In the genomic region with DNA sequence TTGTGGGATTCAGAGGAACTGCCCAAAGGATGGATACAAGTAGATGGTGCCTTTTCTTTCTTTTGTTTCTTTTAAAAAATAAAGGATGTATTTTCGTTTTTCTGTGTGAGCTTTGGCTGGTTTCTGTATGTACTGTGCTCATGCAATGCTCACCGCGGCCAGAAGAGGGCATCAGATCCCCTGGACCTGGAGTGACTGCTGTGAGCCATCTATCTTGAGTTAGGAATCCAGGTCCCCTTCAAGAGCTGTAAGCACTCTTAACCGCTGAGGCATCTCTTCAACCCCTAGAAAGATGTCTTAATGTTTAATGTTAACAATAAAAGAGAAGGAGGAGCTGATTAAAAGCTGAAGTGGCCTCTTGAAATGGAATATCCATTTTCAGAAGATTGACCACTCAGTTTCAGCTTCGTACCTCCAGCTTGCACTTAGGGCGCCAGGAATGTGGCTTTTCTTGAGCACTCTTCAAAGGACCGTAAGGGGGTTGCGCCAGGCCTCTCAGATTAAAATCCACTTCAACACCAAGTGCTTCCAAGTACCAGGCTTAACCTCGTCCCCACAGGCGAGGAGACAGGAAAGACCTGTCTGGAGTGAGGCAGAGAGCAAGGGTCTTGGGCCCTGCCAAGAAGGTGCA, we compare ENCODE assay signal across 8 mouse cellular contexts. TPM values are rescaled to one million over a fixed set of nuclear protein-coding genes. Genes with fewer than 3 reads are reported as not detected.
DNase-seq lines count a peak whose midpoint lies in the region; ATAC-seq lines count a peak whose summit lies in the region.

No protein-coding gene starts in this region.

- no peaks in the 10 kb centered on the region for H3K9me3 ChIP-seq in lung, embryonic 16.5 days (ENCODE audit: control insufficient read depth, low read length)

- H3K4me1 ChIP-seq in lung, embryonic 16.5 days (replicated peaks; ENCODE audit: control insufficient read depth, insufficient read depth, low read length), result peaks cover 37% of the 10 kb centered on the region

- H3K27ac ChIP-seq in lung, embryonic 16.5 days (ENCODE audit: low read length), result peak overlapping the region; percentile 89

- intact Hi-C loops in gastrocnemius, postnatal 14 days (cut with DNase I; ENCODE audit: low total_unique reads), result loop anchor here (5.0 to 10.0 kb wide), 2 partner anchors 91 to 359 kb away; no protein-coding TSS in a partner anchor

- peak; percentile 91 for ATAC-seq in lung, embryonic 16.5 days (ENCODE audit: low read depth)

- H3K4me2 ChIP-seq in lung, embryonic 16.5 days (ENCODE audit: low read depth, low read length), result no peak overlapping the region

- H3K36me3 ChIP-seq in lung, embryonic 16.5 days (ENCODE audit: control insufficient read depth, insufficient read depth, low read length), result no peaks in the 10 kb centered on the region

- H3K9ac ChIP-seq in lung, embryonic 16.5 days (ENCODE audit: low read length), result no peak overlapping the region

- DNase-seq in CD4-positive, CD25-positive, alpha-beta regulatory T cell, adult 2 months (ENCODE audit: low read depth, low spot score), result peak; percentile 88
- peak; percentile 72 for DNase-seq in Muller cell, postnatal 12 days (ENCODE audit: inconsistent ontology term)
- DNase-seq in cerebellum, postnatal 25 days, result peak; percentile 84 to 90
- DNase-seq in gastrocnemius, postnatal 14 days, result peak; percentile 83
- peak; percentile 69 to 91 for DNase-seq in layer of hippocampus, adult 18-20 months (ENCODE audit: low spot score in 2 of 2)
- peak; percentile 84 to 88 for DNase-seq in right cerebral cortex, postnatal 10 days (ENCODE audit: low spot score in 2 of 2)
- peak; percentile 72 for DNase-seq in yolk sac, embryonic 10.5 days (ENCODE audit: low spot score)

- H3K27me3 ChIP-seq in lung, embryonic 16.5 days (ENCODE audit: control insufficient read depth, insufficient read depth, low read depth, low read length), result no peaks in the 10 kb centered on the region

- H3K4me3 ChIP-seq in lung, embryonic 16.5 days (ENCODE audit: low read length), result no peak overlapping the region

- WGBS in lung, embryonic 16.5 days, result 26% methylated on average over 10 of the region's 10 CpGs

RNA-seq across cellular contexts. Expression of a gene that starts 5.9 kb away (rescaled TPM):
- total RNA-seq in gastrocnemius, postnatal 14 days (2021), result 10 to 100 TPM in 1 of 2 experiments, 1 to 10 TPM in 1; 6.8 to 13.3 TPM
- 1 to 10 TPM; 2.2 to 3.3 TPM for total RNA-seq in layer of hippocampus, adult 18-20 months (2021)
- 13.4 and 15.0 TPM in 2 replicates for polyA plus RNA-seq in lung, embryonic 16.5 days (2015; fragmentation: Nextera tagmentation; extraction: Ambion mirVana)
